Mouse (Mus musculus) liver, embryonic 13.5 days (tissue): Measurements from ENCODE around the gene Grin2a. TPM values are rescaled to one million over a fixed set of nuclear protein-coding genes. Genes with fewer than 3 reads are reported as not detected.
A peak's percentile ranks its signal among the peaks of the same experiment; 100 is the strongest.

Experiments used
- ATAC-seq: fragments of 200-750 bp; cut with Nextera tagmentation; 2 replicates; pipeline ENCODE4 v1.8.0; 2017; ENCODE audit warnings: low read depth, mild to moderate bottlenecking, moderate number of reproducible peaks, moderate library complexity
- DNase-seq: peaks from one replicate; pipeline ENCODE4 v3.0.0; 2022
- H3K27ac ChIP-seq: fragments of 300-500 bp; sonication (generic); 2 replicates; pipeline ENCODE4 v1.5.1; 2015; ENCODE audit warnings: moderate library complexity, mild to moderate bottlenecking, inconsistent platforms
- H3K27me3 ChIP-seq: fragments of 300-500 bp; sonication (generic); 2 replicates; pipeline ENCODE4 v1.6.1; 2015; ENCODE audit warnings: mild to moderate bottlenecking, inconsistent platforms
- H3K36me3 ChIP-seq: fragments of 300-500 bp; sonication (generic); 2 replicates; pipeline ENCODE4 v1.6.1; 2015; ENCODE audit warnings: mild to moderate bottlenecking, inconsistent platforms
- H3K4me1 ChIP-seq: fragments of 300-500 bp; sonication (generic); replicated peaks from 2 replicates; pipeline ENCODE4 v1.6.1; 2015; ENCODE audit warnings: inconsistent platforms
- H3K4me2 ChIP-seq: fragments of 300-500 bp; sonication (generic); 2 replicates; pipeline ENCODE4 v1.6.1; 2015; ENCODE audit warnings: inconsistent platforms, mild to moderate bottlenecking, moderate library complexity
- H3K4me3 ChIP-seq: fragments of 300-500 bp; sonication (generic); replicated peaks from 2 replicates; pipeline ENCODE4 v1.5.1; 2015; ENCODE audit warnings: mild to moderate bottlenecking, inconsistent platforms
- H3K9ac ChIP-seq: fragments of 300-500 bp; sonication (generic); 2 replicates; pipeline ENCODE4 v1.6.1; 2015; ENCODE audit warnings: mild to moderate bottlenecking, inconsistent platforms
- H3K9me3 ChIP-seq: fragments of 300-500 bp; sonication (generic); replicated peaks from 2 replicates; pipeline ENCODE4 v1.6.1; 2016; ENCODE audit warnings: inconsistent platforms
- WGBS: fragments of 180-500 bp; shearing (Covaris S2); methylation state at CpG from one replicate; pipeline ENCODE4 v1.1.7; 2015; ENCODE audit not compliant: insufficient replicate concordance; 5-methylcytosine and 5-hydroxymethylcytosine counted together
- polyA plus RNA-seq: library from polyadenylated mRNA; unstranded; fragments of >200 nt; fragmentation: Nextera tagmentation; extraction: Ambion mirVana; gene quantifications from 2 replicates; pipeline ENCODE4 v1.2.1, GENCODE M21; 2015

Gene Grin2a
- polyA plus RNA-seq, 1 experiment from 2014 or later, result 0.01 TPM

- H3K4me3 ChIP-seq, result no peak overlapping the region
- no peaks in the 10 kb centered on the region for H3K4me1 ChIP-seq
- no peak overlapping the region for H3K9ac ChIP-seq
- H3K27ac ChIP-seq, result peak overlapping the region; percentile 47
- H3K9me3 ChIP-seq, result no peaks in the 10 kb centered on the region
- no peak overlapping the region for H3K4me2 ChIP-seq
- ATAC-seq, result no peak
- no peaks in the 10 kb centered on the region for H3K27me3 ChIP-seq
- 66% methylated on average over 5 of the region's 5 CpGs for WGBS
- DNase-seq, result no peak
- H3K36me3 ChIP-seq, result no peaks in the 10 kb centered on the region
Observed at GRCm38 (mm10) chr16:9679994-9680393, 315.4 kb downstream of the Grin2a start.

GRCm38 (mm10) chr16:9678750-9679149 lies 316.6 kb downstream of the Grin2a start:
- Histone ChIP-seq H3K36me3 (no peaks in the 10 kb centered on the region), H3K9ac (no peak overlapping the region), H3K9me3 (no peaks in the 10 kb centered on the region), H3K4me1 (no peaks in the 10 kb centered on the region), H3K4me2 (no peak overlapping the region), H3K4me3 (no peak overlapping the region), H3K27ac (no peak overlapping the region), H3K27me3 (no peaks in the 10 kb centered on the region)
- WGBS, result 69% methylated on average over 7 of the region's 7 CpGs
- no peak for ATAC-seq
- no peak for DNase-seq

- WGBS, result 41% methylated on average over 2 of the region's 2 CpGs
- Histone ChIP-seq H3K27me3 (no peaks in the 10 kb centered on the region), H3K4me2 (no peak overlapping the region), H3K36me3 (no peaks in the 10 kb centered on the region), H3K4me1 (no peaks in the 10 kb centered on the region), H3K9me3 (no peaks in the 10 kb centered on the region), H3K4me3 (no peak overlapping the region), H3K27ac (no peak overlapping the region), H3K9ac (no peak overlapping the region)
- DNase-seq, result no peak
- ATAC-seq, result no peak
Observed at GRCm38 (mm10) chr16:9672390-9672789, 323.0 kb downstream of the Grin2a start.

GRCm38 (mm10) chr16:9671222-9671621 lies 324.1 kb downstream of the Grin2a start:
- Histone ChIP-seq H3K4me2 (no peak overlapping the region), H3K9ac (no peak overlapping the region), H3K4me1 (no peaks in the 10 kb centered on the region), H3K27me3 (no peaks in the 10 kb centered on the region), H3K4me3 (no peak overlapping the region), H3K36me3 (no peaks in the 10 kb centered on the region), H3K27ac (no peak overlapping the region), H3K9me3 (no peaks in the 10 kb centered on the region)
- ATAC-seq (no peak), DNase-seq (no peak)
- 65% methylated on average over 1 of the region's 1 CpGs for WGBS

- H3K9me3 ChIP-seq, result no peaks in the 10 kb centered on the region
- no peak for DNase-seq
- H3K27ac ChIP-seq, result no peak overlapping the region
- WGBS, result 48% methylated on average over 6 of the region's 6 CpGs
- no peaks in the 10 kb centered on the region for H3K36me3 ChIP-seq
- no peak for ATAC-seq
- no peak overlapping the region for H3K4me3 ChIP-seq
- no peaks in the 10 kb centered on the region for H3K4me1 ChIP-seq
- no peak overlapping the region for H3K4me2 ChIP-seq
- H3K9ac ChIP-seq, result no peak overlapping the region
- no peaks in the 10 kb centered on the region for H3K27me3 ChIP-seq
Observed at GRCm38 (mm10) chr16:9670750-9671161, 324.6 kb downstream of the Grin2a start.

- Histone ChIP-seq H3K9me3 (no peaks in the 10 kb centered on the region), H3K4me3 (no peak overlapping the region), H3K27me3 (no peaks in the 10 kb centered on the region), H3K9ac (no peak overlapping the region), H3K36me3 (no peaks in the 10 kb centered on the region), H3K4me2 (no peak overlapping the region), H3K27ac (no peak overlapping the region), H3K4me1 (no peaks in the 10 kb centered on the region)
- DNase-seq, result no peak
- ATAC-seq, result no peak
- 88% methylated on average over 4 of the region's 4 CpGs for WGBS
Observed at GRCm38 (mm10) chr16:9665896-9666295, 329.5 kb downstream of the Grin2a start.

- DNase-seq (no peak), ATAC-seq (no peak)
- H3K4me1 ChIP-seq, result no peaks in the 10 kb centered on the region
Observed at GRCm38 (mm10) chr16:9664060-9664459, 331.3 kb downstream of the Grin2a start.

GRCm38 (mm10) chr16:9663508-9663907 lies 331.9 kb downstream of the Grin2a start:
- H3K9ac ChIP-seq, result no peak overlapping the region
- no peak overlapping the region for H3K27ac ChIP-seq
- H3K4me2 ChIP-seq, result no peak overlapping the region
- no peaks in the 10 kb centered on the region for H3K27me3 ChIP-seq
- WGBS, result 46% methylated on average over 2 of the region's 2 CpGs
- DNase-seq (no peak), ATAC-seq (no peak)
- no peaks in the 10 kb centered on the region for H3K4me1 ChIP-seq
- H3K4me3 ChIP-seq, result no peak overlapping the region
- no peaks in the 10 kb centered on the region for H3K9me3 ChIP-seq
- H3K36me3 ChIP-seq, result no peaks in the 10 kb centered on the region

More at GRCm38 (mm10) chr16:9664060-9664459, 331.3 kb downstream of the Grin2a start:
- Histone ChIP-seq H3K27me3 (no peaks in the 10 kb centered on the region), H3K4me3 (no peak overlapping the region), H3K4me2 (no peak overlapping the region), H3K9me3 (no peaks in the 10 kb centered on the region), H3K9ac (no peak overlapping the region), H3K36me3 (no peaks in the 10 kb centered on the region), H3K27ac (no peak overlapping the region)
- 46% methylated on average over 3 of the region's 3 CpGs for WGBS

GRCm38 (mm10) chr16:9625652-9626444 lies 369.5 kb downstream of the Grin2a start:
- 74% methylated on average over 10 of the region's 10 CpGs for WGBS
- H3K4me1 ChIP-seq, result no peaks in the 10 kb centered on the region
- DNase-seq (no peak), ATAC-seq (no peak)
- H3K4me2 ChIP-seq, result no peak overlapping the region
- H3K9me3 ChIP-seq, result no peaks in the 10 kb centered on the region
- no peaks in the 10 kb centered on the region for H3K36me3 ChIP-seq
- no peak overlapping the region for H3K27ac ChIP-seq
- H3K9ac ChIP-seq, result no peak overlapping the region
- no peaks in the 10 kb centered on the region for H3K27me3 ChIP-seq
- no peak overlapping the region for H3K4me3 ChIP-seq

- no peak for DNase-seq
- Histone ChIP-seq H3K27ac (no peak overlapping the region), H3K36me3 (no peaks in the 10 kb centered on the region), H3K9ac (no peak overlapping the region), H3K9me3 (no peaks in the 10 kb centered on the region), H3K4me3 (no peak overlapping the region), H3K4me1 (no peaks in the 10 kb centered on the region), H3K27me3 (no peaks in the 10 kb centered on the region), H3K4me2 (no peak overlapping the region)
- ATAC-seq, result no peak
- 63% methylated on average over 2 of the region's 2 CpGs for WGBS
Observed at GRCm38 (mm10) chr16:9624346-9624745, 371.0 kb downstream of the Grin2a start.

GRCm38 (mm10) chr16:9618206-9618605 lies 377.2 kb downstream of the Grin2a start:
- Histone ChIP-seq H3K4me2 (no peak overlapping the region), H3K27ac (no peak overlapping the region), H3K4me3 (no peak overlapping the region), H3K9me3 (no peaks in the 10 kb centered on the region), H3K36me3 (no peaks in the 10 kb centered on the region), H3K4me1 (no peaks in the 10 kb centered on the region), H3K27me3 (no peaks in the 10 kb centered on the region), H3K9ac (no peak overlapping the region)
- no peak for ATAC-seq
- DNase-seq, result no peak
- WGBS, result 51% methylated on average over 2 of the region's 2 CpGs

- Histone ChIP-seq H3K4me1 (no peaks in the 10 kb centered on the region), H3K36me3 (no peaks in the 10 kb centered on the region), H3K9me3 (no peaks in the 10 kb centered on the region), H3K27ac (no peak overlapping the region), H3K4me3 (no peak overlapping the region), H3K9ac (no peak overlapping the region), H3K27me3 (no peaks in the 10 kb centered on the region), H3K4me2 (no peak overlapping the region)
- no peak for DNase-seq
- 53% methylated on average over 2 of the region's 2 CpGs for whole genome bisulfite sequencing
- no peak for ATAC-seq
Observed at GRCm38 (mm10) chr16:9617215-9617614, 378.1 kb downstream of the Grin2a start.
